Mouse (Mus musculus) gastrocnemius, postnatal 25 days (tissue): ENCODE results near the gene Vmn1r209. TPM values are rescaled to one million over a fixed set of nuclear protein-coding genes. Genes with fewer than 3 reads are reported as not detected.
"Not testable (repeated sequence)": the region's sequence is repeated elsewhere in the genome, so short reads cannot be mapped to it uniquely, and the experiment has no call there.

Source experiments
- DNase-seq: peaks from one replicate; pipeline ENCODE4 v3.0.0; 2022
- long read RNA-seq, 2 experiments: library from polyadenylated mRNA; stranded (forward); transcript quantifications; one replicate each; pipeline ENCODE4 v2.0.0; 2021
- total RNA-seq, 2 experiments: library from RNA; stranded (reverse); gene quantifications; 1 replicate in 1 of 2; 2 replicates in 1 of 2; pipeline ENCODE4 v1.2.3; 2021

Vmn1r209 gene
- not detected for total RNA-seq
- long read RNA-seq, experiment 1: 0 reads
- long read RNA-seq, experiment 2: 0 reads

DNA sequence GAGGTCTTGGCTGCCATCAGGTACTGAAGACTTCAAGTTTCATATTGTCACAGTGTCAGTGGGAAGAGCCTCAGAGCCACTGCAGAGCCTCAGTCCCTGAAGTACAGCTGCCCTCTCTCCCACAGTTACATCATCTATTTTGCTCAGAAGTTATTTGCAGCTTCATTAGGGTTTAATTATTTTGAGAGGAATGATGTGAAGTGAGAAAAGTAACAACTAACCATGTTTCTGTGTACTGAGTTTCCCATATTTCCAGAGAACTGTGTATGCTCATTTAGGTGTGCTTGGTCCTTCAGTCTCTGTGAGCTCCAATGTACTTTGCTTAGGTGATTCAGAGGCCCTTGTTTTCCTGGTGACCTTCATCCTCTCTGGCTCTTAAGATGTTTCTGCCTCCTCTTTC is at the start of gene Vmn1r209:
Gene Vmn1r209 (minus strand): TSS at position 101 of the 400 bp plus-strand sequence.
- DNase-seq: not testable (repeated sequence)

- no peak for DNase-seq
Observed at GRCm38 (mm10) chr13:22857461-22857860, 48.0 kb upstream of the Vmn1r209 start, which contains the start of gene Vmn1r211. Gene Vmn1r211, minus strand, starts transcription at chr13:22857561.

DNA sequence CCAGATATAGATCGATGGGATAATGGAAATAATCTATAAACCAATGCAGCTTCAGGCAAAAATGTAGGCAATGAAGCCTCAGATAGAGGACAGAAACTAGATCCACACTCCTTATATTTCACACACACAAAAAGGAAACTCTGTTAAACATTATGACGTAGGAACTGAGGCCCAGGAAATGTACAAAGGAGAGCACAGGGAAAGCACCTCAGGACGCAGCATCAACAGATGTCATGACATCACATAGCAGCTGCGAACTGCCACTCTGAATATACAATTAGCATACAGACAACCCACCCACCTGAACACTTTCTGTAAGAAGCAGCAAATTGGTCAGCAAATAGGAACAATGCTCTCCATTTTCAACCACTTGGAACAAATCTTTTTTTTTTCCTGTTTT is 45.3 kb upstream of the Vmn1r209 start:
- no peak for DNase-seq

GRCm38 (mm10) chr13:22846798-22847197 is 37.3 kb upstream of the Vmn1r209 start:
- no peak for DNase-seq

DNA sequence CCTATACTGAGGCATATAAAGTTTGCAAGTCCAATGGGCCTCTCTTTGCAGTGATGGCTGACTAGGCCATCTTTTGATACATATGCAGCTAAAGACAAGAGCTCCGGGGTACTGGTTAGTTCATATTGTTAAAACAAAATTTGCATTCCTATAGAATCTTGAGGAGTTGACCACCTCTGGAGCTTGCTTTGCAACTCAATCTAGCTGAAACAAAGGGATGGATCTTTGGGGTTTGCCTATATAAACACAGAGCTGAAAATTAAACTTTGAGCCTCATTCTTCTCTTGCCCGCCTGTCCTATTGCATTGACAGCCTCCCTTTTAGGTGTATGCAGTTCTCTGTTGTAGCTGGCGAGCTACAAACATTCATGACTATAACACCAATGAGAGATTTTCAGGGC is 34.8 kb upstream of the Vmn1r209 start:
- DNase-seq: not testable (repeated sequence)

GRCm38 (mm10) chr13:22831248-22831647 is 21.8 kb upstream of the Vmn1r209 start, which contains the start of gene Vmn1r210:
Gene Vmn1r210, minus strand, starts transcription at chr13:22831348.
- no peak for DNase-seq

- DNase-seq: not testable (repeated sequence)
Observed at GRCm38 (mm10) chr13:22829395-22829794, 19.9 kb upstream of the Vmn1r209 start.

- not testable (repeated sequence) for DNase-seq
Observed at GRCm38 (mm10) chr13:22821601-22822000, 12.1 kb upstream of the Vmn1r209 start.

DNA sequence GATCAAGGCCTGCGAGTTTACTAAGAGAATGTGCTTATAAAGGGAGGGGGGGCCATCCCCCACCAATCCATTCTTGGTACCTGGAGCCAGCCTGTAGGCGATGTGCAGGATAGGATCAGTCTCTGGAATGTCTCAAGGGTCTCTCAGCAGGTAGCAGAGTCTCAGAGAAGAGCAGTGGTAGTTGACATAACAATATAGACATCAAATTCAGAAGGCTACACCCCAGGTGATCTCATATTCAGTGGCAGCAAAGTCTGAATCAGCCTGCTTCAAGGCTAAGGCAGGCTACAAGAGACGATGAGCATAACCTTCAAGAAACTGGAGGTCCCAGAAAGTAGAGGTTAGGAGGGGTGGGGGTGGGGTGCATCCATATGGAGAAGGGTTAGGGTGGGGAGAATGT is 21.4 kb downstream of the Vmn1r209 start:
- not testable (repeated sequence) for DNase-seq

DNA sequence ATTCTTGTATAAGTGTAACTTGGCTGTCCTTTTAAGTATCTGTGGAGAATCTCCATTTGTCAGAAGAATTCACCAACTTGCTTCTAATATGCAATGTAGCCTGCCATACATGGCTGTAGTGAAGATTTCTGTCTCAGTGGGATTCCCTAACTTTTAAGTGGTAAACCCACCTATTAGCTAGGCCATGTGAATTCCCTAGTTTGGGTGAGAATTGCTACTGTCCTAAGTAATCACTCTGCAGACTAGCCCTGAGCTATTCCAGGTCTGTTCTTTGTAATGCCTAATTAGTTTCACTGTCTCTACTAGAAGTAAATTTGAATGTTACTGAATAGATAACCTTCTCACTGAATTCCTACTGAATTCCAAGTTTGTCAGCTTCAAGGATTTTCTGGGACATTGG is 25.3 kb downstream of the Vmn1r209 start:
- DNase-seq: not testable (repeated sequence)

- DNase-seq: not testable (repeated sequence)
Observed at GRCm38 (mm10) chr13:22777300-22777699, 32.2 kb downstream of the Vmn1r209 start, which contains the start of gene Vmn1r208. Gene Vmn1r208, minus strand, starts transcription at chr13:22777400.

GRCm38 (mm10) chr13:22771592-22771991 is 37.9 kb downstream of the Vmn1r209 start:
- not testable (repeated sequence) for DNase-seq

Other genes starting within 250 kb of the Vmn1r209 start
- gene Vmn1r205, start 216.7 kb downstream of the Vmn1r209 start, total RNA-seq: not detected
- not detected for gene Vmn1r206, start 185.4 kb downstream of the Vmn1r209 start, total RNA-seq
- gene Vmn1r207-ps, start 80.1 kb downstream of the Vmn1r209 start, total RNA-seq: not detected
- not detected for gene Vmn1r208, start 32.3 kb downstream of the Vmn1r209 start, total RNA-seq
- gene Vmn1r210, start 21.7 kb upstream of the Vmn1r209 start, total RNA-seq: not detected
- gene Vmn1r211, start 47.9 kb upstream of the Vmn1r209 start, total RNA-seq: not detected
- gene Vmn1r212, start 74.5 kb upstream of the Vmn1r209 start, total RNA-seq: not detected
- gene Vmn1r213, start 198.0 kb upstream of the Vmn1r209 start, total RNA-seq: not detected
- not detected for gene Vmn1r214, start 220.7 kb upstream of the Vmn1r209 start, total RNA-seq